Mouse (Mus musculus): ENCODE measurements around the gene Hoxb8.

Gene Hoxb8

GRCm38 (mm10) chr11:96277151-96278044 is 4.3 kb upstream of the Hoxb8 start:
- TF ChIP-seq GATA4 (IDR thresholded peaks at IDR 0.05; ENCODE audit: insufficient replicate concordance, low read length), result no peak

- TF ChIP-seq GATA4 (IDR thresholded peaks at IDR 0.05; ENCODE audit: insufficient replicate concordance, low read length), result no peak
Observed at GRCm38 (mm10) chr11:96278324-96278723, 3.4 kb upstream of the Hoxb8 start.

- TF ChIP-seq GATA4 (IDR thresholded peaks at IDR 0.05; ENCODE audit: insufficient replicate concordance, low read length), result no peak
Observed at GRCm38 (mm10) chr11:96278773-96279172, 2.9 kb upstream of the Hoxb8 start.

- no peak for TF ChIP-seq GATA4 (IDR thresholded peaks at IDR 0.05; ENCODE audit: insufficient replicate concordance, low read length)
Observed at GRCm38 (mm10) chr11:96279421-96280233, 2.1 kb upstream of the Hoxb8 start.

- no peak for TF ChIP-seq GATA4 (IDR thresholded peaks at IDR 0.05; ENCODE audit: insufficient replicate concordance, low read length)
Observed at GRCm38 (mm10) chr11:96280399-96281378, 1.0 kb upstream of the Hoxb8 start.

GRCm38 (mm10) chr11:96281396-96281795 is 309 bp upstream of the Hoxb8 start:
- TF ChIP-seq GATA4 (IDR thresholded peaks at IDR 0.05; ENCODE audit: insufficient replicate concordance, low read length), result no peak

GRCm38 (mm10) chr11:96282795-96283430 is 1.2 kb downstream of the Hoxb8 start:
- TF ChIP-seq GATA4 (IDR thresholded peaks at IDR 0.05; ENCODE audit: insufficient replicate concordance, low read length), result no peak

GRCm38 (mm10) chr11:96284041-96284749 is 2.5 kb downstream of the Hoxb8 start:
- no peak for TF ChIP-seq GATA4 (IDR thresholded peaks at IDR 0.05; ENCODE audit: insufficient replicate concordance, low read length)

GRCm38 (mm10) chr11:96284774-96285734 is 3.3 kb downstream of the Hoxb8 start:
- TF ChIP-seq GATA4 (IDR thresholded peaks at IDR 0.05; ENCODE audit: insufficient replicate concordance, low read length), result no peak

GRCm38 (mm10) chr11:96285771-96286738 is 4.3 kb downstream of the Hoxb8 start, which contains the start of gene Hoxb7:
Gene Hoxb7 (plus strand): TSS chr11:96286623.
- no peak for TF ChIP-seq GATA4 (IDR thresholded peaks at IDR 0.05; ENCODE audit: insufficient replicate concordance, low read length)

- TF ChIP-seq GATA4 (IDR thresholded peaks at IDR 0.05; ENCODE audit: insufficient replicate concordance, low read length), result no peak
Observed at GRCm38 (mm10) chr11:96286739-96287385, 5.2 kb downstream of the Hoxb8 start.
